Mouse (Mus musculus): Measurements from ENCODE around the gene Akr1c14. TPM values are rescaled to one million over a fixed set of nuclear protein-coding genes. Genes with fewer than 3 reads are reported as not detected.

Akr1c14 gene
- polyA plus RNA-seq, 1 experiment from 2014 or later = 3.2 TPM

- H3K27me3 ChIP-seq (ENCODE audit: control insufficient read depth, insufficient read depth, low read length) = no peaks in the 10 kb centered on the region
- no peaks in the 10 kb centered on the region for H3K36me3 ChIP-seq (ENCODE audit: control insufficient read depth, insufficient read depth)
- no peaks in the 10 kb centered on the region for H3K9me3 ChIP-seq (replicated peaks; ENCODE audit: control insufficient read depth, low read length)
- no peak overlapping the region for H3K4me3 ChIP-seq (ENCODE audit: low read length)
- 24% methylated on average over 2 of the region's 2 CpGs for WGBS
- H3K4me1 ChIP-seq (ENCODE audit: control insufficient read depth, insufficient read depth, low read length) = no peaks in the 10 kb centered on the region
- H3K9ac ChIP-seq (ENCODE audit: low read length) = no peak overlapping the region
- H3K27ac ChIP-seq (ENCODE audit: low read length) = no peak overlapping the region
- ATAC-seq (replicated peaks; ENCODE audit: extremely low read depth, insufficient read depth, low FRiP score) = no peak
- no peak overlapping the region for H3K4me2 ChIP-seq (ENCODE audit: low read depth, low read length)
These were observed 84.3 kb downstream of the Akr1c14 start for GRCm38 (mm10) chr13:4133070-4133469.

Other genes starting within 250 kb of the Akr1c14 start
- 0.14 and 0.22 TPM in 2 replicates for gene Calml3, start 244.7 kb upstream of the Akr1c14 start, polyA plus RNA-seq (2015; fragmentation: Nextera tagmentation; extraction: Ambion mirVana)
- 0.16 TPM in 1 of 2 replicates, not detected in the other for gene Calm4, start 211.3 kb upstream of the Akr1c14 start, polyA plus RNA-seq (2015; fragmentation: Nextera tagmentation; extraction: Ambion mirVana)
- gene Calm5, start 194.8 kb upstream of the Akr1c14 start, polyA plus RNA-seq (2015; fragmentation: Nextera tagmentation; extraction: Ambion mirVana) = not detected in 2 replicates
- 37.2 and 39.5 TPM in 2 replicates for gene Net1, start 130.8 kb upstream of the Akr1c14 start, polyA plus RNA-seq (2015; fragmentation: Nextera tagmentation; extraction: Ambion mirVana)
- gene Tubal3, start 130.7 kb upstream of the Akr1c14 start, polyA plus RNA-seq (2015; fragmentation: Nextera tagmentation; extraction: Ambion mirVana) = 0.13 TPM in 1 of 2 replicates, not detected in the other
- gene Ucn3, start 103.7 kb upstream of the Akr1c14 start, polyA plus RNA-seq (2015; fragmentation: Nextera tagmentation; extraction: Ambion mirVana) = not detected in 2 replicates
- 1.00 and 1.1 TPM in 2 replicates for gene Akr1c18, start 101.6 kb downstream of the Akr1c14 start, polyA plus RNA-seq (2015; fragmentation: Nextera tagmentation; extraction: Ambion mirVana)
- 17.0 and 30.7 TPM in 2 replicates for gene Akr1c13, start 142.1 kb downstream of the Akr1c14 start, polyA plus RNA-seq (2015; fragmentation: Nextera tagmentation; extraction: Ambion mirVana)
- 1.4 and 2.2 TPM in 2 replicates for gene Akr1c19, start 179.7 kb downstream of the Akr1c14 start, polyA plus RNA-seq (2015; fragmentation: Nextera tagmentation; extraction: Ambion mirVana)
- gene Akr1c12, start 230.4 kb downstream of the Akr1c14 start, polyA plus RNA-seq (2015; fragmentation: Nextera tagmentation; extraction: Ambion mirVana) = 3.2 and 7.0 TPM in 2 replicates